Mouse (Mus musculus) embryonic facial prominence, embryonic 13.5 days (tissue): Measurements from ENCODE around the gene Scaf11. TPM values are rescaled to one million over a fixed set of nuclear protein-coding genes. Genes with fewer than 3 reads are reported as not detected.

ENCODE experiments used
- ATAC-seq: fragments of 200-750 bp; cut with Nextera tagmentation; 2 replicates; pipeline ENCODE4 v1.8.0; 2017; ENCODE audit warnings: low read depth; ENCODE audit not compliant: insufficient number of reproducible peaks, insufficient read depth, low FRiP score, low TSS enrichment
- H3K27ac ChIP-seq: fragments of 300-500 bp; sonication (generic); 2 replicates; pipeline ENCODE4 v1.5.1; 2015; ENCODE audit warnings: moderate library complexity, mild to moderate bottlenecking, inconsistent platforms
- H3K27me3 ChIP-seq: fragments of 300-500 bp; sonication (generic); 2 replicates; pipeline ENCODE4 v1.6.1; 2015; ENCODE audit warnings: mild to moderate bottlenecking, inconsistent platforms
- H3K36me3 ChIP-seq: fragments of 300-500 bp; sonication (generic); 2 replicates; pipeline ENCODE4 v1.6.1; 2015; ENCODE audit warnings: mild to moderate bottlenecking, inconsistent platforms
- H3K4me1 ChIP-seq: fragments of 300-500 bp; sonication (generic); 2 replicates; pipeline ENCODE4 v1.6.1; 2015; ENCODE audit warnings: inconsistent platforms
- H3K4me2 ChIP-seq: fragments of 300-500 bp; sonication (generic); 2 replicates; pipeline ENCODE4 v1.6.1; 2015; ENCODE audit warnings: moderate library complexity, mild to moderate bottlenecking, inconsistent platforms
- H3K4me3 ChIP-seq: fragments of 300-500 bp; sonication (generic); 2 replicates; pipeline ENCODE4 v1.5.1; 2015; ENCODE audit warnings: mild to moderate bottlenecking, inconsistent platforms
- H3K9ac ChIP-seq: fragments of 300-500 bp; sonication (generic); 2 replicates; pipeline ENCODE4 v1.6.1; 2015; ENCODE audit warnings: mild to moderate bottlenecking, inconsistent platforms
- H3K9me3 ChIP-seq: fragments of 300-500 bp; sonication (generic); 2 replicates; pipeline ENCODE4 v1.6.1; 2016; ENCODE audit warnings: inconsistent platforms
- WGBS: fragments of 180-500 bp; shearing (Covaris S2); methylation state at CpG from one replicate; pipeline ENCODE4 v1.1.7; 2015; ENCODE audit warnings: mixed read lengths; 5-methylcytosine and 5-hydroxymethylcytosine counted together
- polyA plus RNA-seq: library from polyadenylated mRNA; unstranded; fragments of >200 nt; fragmentation: Nextera tagmentation; extraction: Ambion mirVana; gene quantifications from 2 replicates; pipeline ENCODE4 v1.2.1, GENCODE M21; 2015

The Scaf11 gene
- polyA plus RNA-seq, 1 experiment from 2014 or later: 105 TPM

GRCm38 (mm10) chr15:96388565-96388964 is 72.1 kb downstream of the Scaf11 start:
- no peaks in the 10 kb centered on the region for H3K9me3 ChIP-seq
- H3K4me3 ChIP-seq: no peak overlapping the region
- peaks cover 50% of the 10 kb centered on the region for H3K36me3 ChIP-seq
- H3K9ac ChIP-seq: no peak overlapping the region
- no peaks in the 10 kb centered on the region for H3K4me1 ChIP-seq
- no peak overlapping the region for H3K4me2 ChIP-seq
- no peaks in the 10 kb centered on the region for H3K27me3 ChIP-seq
- H3K27ac ChIP-seq: no peak overlapping the region
- WGBS: 88% methylated on average over 1 of the region's 1 CpGs
- ATAC-seq: no peak

GRCm38 (mm10) chr15:96382223-96382622 is 78.4 kb downstream of the Scaf11 start:
- Histone ChIP-seq H3K4me2 (no peak overlapping the region), H3K27ac (no peak overlapping the region), H3K27me3 (no peaks in the 10 kb centered on the region), H3K4me3 (no peak overlapping the region), H3K9me3 (no peaks in the 10 kb centered on the region), H3K36me3 (peaks cover 63% of the 10 kb centered on the region), H3K9ac (no peak overlapping the region), H3K4me1 (no peaks in the 10 kb centered on the region)
- WGBS: 89% methylated on average over 11 of the region's 11 CpGs
- no peak for ATAC-seq

- no peak for ATAC-seq
- WGBS: 93% methylated on average over 7 of the region's 7 CpGs
- Histone ChIP-seq H3K4me1 (0 out of 2 replicates have a peak, but pooled peaks cover 5% of the 10 kb centered on the region), H3K27ac (0 out of 2 replicates have a peak overlapping the region, but pooled peaks have one; percentile 18), H3K27me3 (no peaks in the 10 kb centered on the region), H3K36me3 (peaks cover 59% of the 10 kb centered on the region), H3K9ac (no peak overlapping the region), H3K4me3 (no peak overlapping the region), H3K9me3 (no peaks in the 10 kb centered on the region), H3K4me2 (no peak overlapping the region)
Measured at GRCm38 (mm10) chr15:96377701-96378100, 82.9 kb downstream of the Scaf11 start.

- H3K36me3 ChIP-seq: peaks cover 59% of the 10 kb centered on the region
- H3K9ac ChIP-seq: no peak overlapping the region
- H3K27ac ChIP-seq: no peak overlapping the region
- H3K4me2 ChIP-seq: no peak overlapping the region
- H3K9me3 ChIP-seq: no peaks in the 10 kb centered on the region
- H3K4me1 ChIP-seq: 0 out of 2 replicates have a peak, but pooled peaks cover 5% of the 10 kb centered on the region
- WGBS: 63% methylated on average over 5 of the region's 5 CpGs
- H3K4me3 ChIP-seq: no peak overlapping the region
- peak; percentile 20; the same call in 1 of the 2 replicates for ATAC-seq
- no peaks in the 10 kb centered on the region for H3K27me3 ChIP-seq
Measured at GRCm38 (mm10) chr15:96377263-96377662, 83.4 kb downstream of the Scaf11 start.

GRCm38 (mm10) chr15:96376214-96376613 is 84.4 kb downstream of the Scaf11 start:
- no peaks in the 10 kb centered on the region for H3K9me3 ChIP-seq
- 86% methylated on average over 2 of the region's 2 CpGs for WGBS
- H3K4me1 ChIP-seq: 0 out of 2 replicates have a peak, but pooled peaks cover 5% of the 10 kb centered on the region
- H3K36me3 ChIP-seq: peaks cover 63% of the 10 kb centered on the region
- no peak overlapping the region for H3K27ac ChIP-seq
- H3K27me3 ChIP-seq: no peaks in the 10 kb centered on the region
- no peak overlapping the region for H3K4me3 ChIP-seq
- H3K4me2 ChIP-seq: no peak overlapping the region
- H3K9ac ChIP-seq: no peak overlapping the region
- ATAC-seq: no peak

- H3K4me1 ChIP-seq: 0 out of 2 replicates have a peak, but pooled peaks cover 5% of the 10 kb centered on the region
- H3K9ac ChIP-seq: no peak overlapping the region
- no peak overlapping the region for H3K4me3 ChIP-seq
- ATAC-seq: no peak
- peaks cover 75% of the 10 kb centered on the region for H3K36me3 ChIP-seq
- H3K4me2 ChIP-seq: no peak overlapping the region
- H3K27me3 ChIP-seq: no peaks in the 10 kb centered on the region
- H3K9me3 ChIP-seq: no peaks in the 10 kb centered on the region
- 89% methylated on average over 5 of the region's 5 CpGs for WGBS
- no peak overlapping the region for H3K27ac ChIP-seq
Measured at GRCm38 (mm10) chr15:96373161-96373560, 87.5 kb downstream of the Scaf11 start.

- 0 out of 2 replicates have a peak, but pooled peaks cover 5% of the 10 kb centered on the region for H3K4me1 ChIP-seq
- no peaks in the 10 kb centered on the region for H3K9me3 ChIP-seq
- no peak overlapping the region for H3K4me3 ChIP-seq
- no peaks in the 10 kb centered on the region for H3K27me3 ChIP-seq
- H3K9ac ChIP-seq: no peak overlapping the region
- 96% methylated on average over 6 of the region's 6 CpGs for WGBS
- H3K36me3 ChIP-seq: peaks cover 75% of the 10 kb centered on the region
- no peak for ATAC-seq
- no peak overlapping the region for H3K27ac ChIP-seq
- no peak overlapping the region for H3K4me2 ChIP-seq
Measured at GRCm38 (mm10) chr15:96372628-96373027, 88.0 kb downstream of the Scaf11 start.

- Histone ChIP-seq H3K36me3 (peaks cover 73% of the 10 kb centered on the region), H3K27me3 (no peaks in the 10 kb centered on the region), H3K9me3 (no peaks in the 10 kb centered on the region), H3K4me1 (no peaks in the 10 kb centered on the region), H3K4me2 (no peak overlapping the region), H3K27ac (no peak overlapping the region), H3K4me3 (no peak overlapping the region), H3K9ac (no peak overlapping the region)
- WGBS: 95% methylated on average over 18 of the region's 18 CpGs
- no peak for ATAC-seq
Measured at GRCm38 (mm10) chr15:96371311-96371710, 89.3 kb downstream of the Scaf11 start.

- 89% methylated on average over 11 of the region's 11 CpGs for WGBS
- Histone ChIP-seq H3K4me1 (no peaks in the 10 kb centered on the region), H3K4me2 (no peak overlapping the region), H3K9ac (no peak overlapping the region), H3K4me3 (no peak overlapping the region), H3K27ac (no peak overlapping the region), H3K9me3 (no peaks in the 10 kb centered on the region), H3K36me3 (peaks cover 90% of the 10 kb centered on the region), H3K27me3 (no peaks in the 10 kb centered on the region)
- no peak for ATAC-seq
Measured at GRCm38 (mm10) chr15:96366176-96366963, 94.3 kb downstream of the Scaf11 start.

- Histone ChIP-seq H3K9me3 (no peaks in the 10 kb centered on the region), H3K36me3 (peaks cover 87% of the 10 kb centered on the region), H3K4me1 (no peaks in the 10 kb centered on the region), H3K27ac (no peak overlapping the region), H3K9ac (no peak overlapping the region), H3K4me3 (no peak overlapping the region), H3K27me3 (no peaks in the 10 kb centered on the region), H3K4me2 (no peak overlapping the region)
- no peak for ATAC-seq
- WGBS: 86% methylated on average over 3 of the region's 3 CpGs
Measured at GRCm38 (mm10) chr15:96365351-96365750, 95.3 kb downstream of the Scaf11 start.
